10 mouse cellular contexts compared by ENCODE assay signal in genomic region chr4:45426724-45427457, GRCm38 (mm10). TPM values are rescaled to one million over a fixed set of nuclear protein-coding genes. Genes with fewer than 3 reads are reported as not detected.
DNase-seq lines count a peak whose midpoint lies in the region.
"Had no signal": no experiment of that assay in that cellular context is flagged by ENCODE, and none has a peak within 500 bp of the region (broad histone marks: within the 10 kb centered on the region; RNA-seq: fewer than 3 reads in every experiment).

No protein-coding gene starts in this region.

- H3K4me1 ChIP-seq in heart, embryonic 10.5 days = peaks cover 41% of the 10 kb centered on the region
- H3K4me1 ChIP-seq in midbrain, embryonic 10.5 days = peaks cover 41% of the 10 kb centered on the region

- no peaks in the 10 kb centered on the region for H3K9me3 ChIP-seq in heart, embryonic 10.5 days
- no peaks in the 10 kb centered on the region for H3K9me3 ChIP-seq in midbrain, embryonic 10.5 days (replicated peaks)
- H3K9me3 ChIP-seq: megakaryocyte, embryonic 14.5 days had no signal

- H3K36me3 ChIP-seq in heart, embryonic 10.5 days = peaks cover 9% of the 10 kb centered on the region; the same call in 1 of the 2 replicates
- no peaks in the 10 kb centered on the region for H3K36me3 ChIP-seq in midbrain, embryonic 10.5 days

- peak; percentile 38 for DNase-seq in heart, postnatal 4 days
- no peak for DNase-seq in heart, embryonic 10.5 days (ENCODE audit: low spot score)
- DNase-seq in A20 (ENCODE audit: low read depth, low spot score) = peak; percentile 38
- peak; percentile 31 for DNase-seq in embryo, embryonic 9.5 days (ENCODE audit: extremely low spot score)
- peak; percentile 43 for DNase-seq in midbrain, embryonic 10.5 days (ENCODE audit: low spot score)
- DNase-seq in urinary bladder, postnatal 14 days (ENCODE audit: low spot score) = no peak
- DNase-seq in testis, postnatal 10 days (ENCODE audit: low spot score) = no peak
- no peak for DNase-seq in kidney, adult 11 months
- DNase-seq: kidney, postnatal 25 days had no signal

- H3K27ac ChIP-seq in heart, embryonic 10.5 days = no peak overlapping the region
- H3K27ac ChIP-seq in midbrain, embryonic 10.5 days (replicated peaks) = peak overlapping the region; percentile 29; the same call in 1 of the 2 replicates

- no peak overlapping the region for H3K4me3 ChIP-seq in heart, embryonic 10.5 days
- H3K4me3 ChIP-seq in midbrain, embryonic 10.5 days = no peak overlapping the region
- H3K4me3 ChIP-seq: megakaryocyte, embryonic 14.5 days had no signal

- WGBS in heart, embryonic 10.5 days = 74% methylated on average over 13 of the region's 13 CpGs
- 65% methylated on average over 13 of the region's 13 CpGs for WGBS in midbrain, embryonic 10.5 days

- no peaks in the 10 kb centered on the region; the same call in 1 of the 2 replicates for H3K27me3 ChIP-seq in heart, embryonic 10.5 days (ENCODE audit: insufficient read depth, poor library complexity, severe bottlenecking)
- 0 out of 2 replicates have a peak, but pooled peaks cover 13% of the 10 kb centered on the region for H3K27me3 ChIP-seq in midbrain, embryonic 10.5 days (ENCODE audit: low read depth, poor library complexity, severe bottlenecking)

RNA-seq across cellular contexts. Expression of gene Slc25a51, which starts 18.3 kb away (rescaled TPM):
- 100 to 1,000 TPM; 120 to 124 TPM for total RNA-seq in heart, postnatal 4 days (2021)
- polyA plus RNA-seq in heart, embryonic 10.5 days (2016; fragmentation: Nextera tagmentation; extraction: Ambion mirVana) = 66.2 and 77.3 TPM in 2 replicates
- 78.3 and 80.1 TPM in 2 replicates for polyA plus RNA-seq in midbrain, embryonic 10.5 days (2016; fragmentation: Nextera tagmentation; extraction: Ambion mirVana)

Comparison
In these comparisons a context has a peak if more than half of its experiments do, and no peak if none do; other contexts are left out.
1. DNase-seq: peak in heart, postnatal 4 days (single experiment), A20 (single experiment), embryo, embryonic 9.5 days (single experiment) and midbrain, embryonic 10.5 days (single experiment); none in heart, embryonic 10.5 days (single experiment), urinary bladder, postnatal 14 days (single experiment), testis, postnatal 10 days (single experiment) and kidney, adult 11 months (single experiment).